Mouse (Mus musculus) hindbrain, embryonic 12.5 days (tissue): ENCODE measurements around the gene Aqp9. TPM values are rescaled to one million over a fixed set of nuclear protein-coding genes. Genes with fewer than 3 reads are reported as not detected.

ENCODE experiments used
- ATAC-seq: fragments of 200-750 bp; cut with Nextera tagmentation; 2 replicates; pipeline ENCODE4 v1.8.0; 2017; ENCODE audit warnings: moderate TSS enrichment; ENCODE audit not compliant: low FRiP score
- H3K27ac ChIP-seq: fragments of 300-500 bp; sonication (generic); 2 replicates; pipeline ENCODE4 v1.5.1; 2016; ENCODE audit warnings: mild to moderate bottlenecking
- H3K27me3 ChIP-seq: fragments of 300-500 bp; sonication (generic); 2 replicates; pipeline ENCODE4 v1.6.1; 2016; ENCODE audit warnings: mild to moderate bottlenecking
- H3K36me3 ChIP-seq: fragments of 300-500 bp; sonication (generic); 2 replicates; pipeline ENCODE4 v1.6.1; 2016; ENCODE audit warnings: mild to moderate bottlenecking
- H3K4me1 ChIP-seq: fragments of 300-500 bp; sonication (generic); 2 replicates; pipeline ENCODE4 v1.6.1; 2016
- H3K4me2 ChIP-seq: fragments of 300-500 bp; sonication (generic); replicated peaks from 2 replicates; pipeline ENCODE4 v1.6.1; 2016; ENCODE audit warnings: mild to moderate bottlenecking
- H3K4me3 ChIP-seq: fragments of 300-500 bp; sonication (generic); 2 replicates; pipeline ENCODE4 v1.5.1; 2016; ENCODE audit warnings: mild to moderate bottlenecking
- H3K9ac ChIP-seq: fragments of 300-500 bp; sonication (generic); 2 replicates; pipeline ENCODE4 v1.6.1; 2016; ENCODE audit warnings: mild to moderate bottlenecking, moderate library complexity
- H3K9me3 ChIP-seq: fragments of 300-500 bp; sonication (generic); replicated peaks from 2 replicates; pipeline ENCODE4 v1.6.1; 2016; ENCODE audit warnings: mild to moderate bottlenecking
- WGBS: fragments of 180-500 bp; shearing (Covaris S2); methylation state at CpG from one replicate; pipeline ENCODE4 v1.1.7; 2016; 5-methylcytosine and 5-hydroxymethylcytosine counted together
- polyA plus RNA-seq: library from polyadenylated mRNA; unstranded; fragments of >200 nt; fragmentation: Nextera tagmentation; extraction: Ambion mirVana; gene quantifications from 2 replicates; pipeline ENCODE4 v1.2.1, GENCODE M21; 2016

Aqp9 gene
- polyA plus RNA-seq, 1 experiment from 2014 or later, result not detected

GRCm38 (mm10) chr9:71113166-71113565 lies 55.3 kb downstream of the Aqp9 start:
- no peak for ATAC-seq
- H3K4me1 ChIP-seq, result no peaks in the 10 kb centered on the region
- H3K9me3 ChIP-seq, result no peaks in the 10 kb centered on the region
- no peaks in the 10 kb centered on the region for H3K36me3 ChIP-seq
- H3K9ac ChIP-seq, result no peak overlapping the region
- H3K4me2 ChIP-seq, result no peak overlapping the region
- H3K4me3 ChIP-seq, result no peak overlapping the region
- H3K27me3 ChIP-seq, result no peaks in the 10 kb centered on the region
- H3K27ac ChIP-seq, result no peak overlapping the region
- WGBS, result 84% methylated on average over 6 of the region's 6 CpGs

GRCm38 (mm10) chr9:71103521-71103920 lies 65.0 kb downstream of the Aqp9 start:
- no peaks in the 10 kb centered on the region for H3K36me3 ChIP-seq
- no peaks in the 10 kb centered on the region for H3K4me1 ChIP-seq
- no peak overlapping the region for H3K9ac ChIP-seq
- H3K9me3 ChIP-seq, result no peaks in the 10 kb centered on the region
- no peak overlapping the region for H3K4me2 ChIP-seq
- no peak for ATAC-seq
- no peaks in the 10 kb centered on the region for H3K27me3 ChIP-seq
- H3K4me3 ChIP-seq, result no peak overlapping the region
- no peak overlapping the region for H3K27ac ChIP-seq
- 89% methylated on average over 5 of the region's 5 CpGs for WGBS

DNA sequence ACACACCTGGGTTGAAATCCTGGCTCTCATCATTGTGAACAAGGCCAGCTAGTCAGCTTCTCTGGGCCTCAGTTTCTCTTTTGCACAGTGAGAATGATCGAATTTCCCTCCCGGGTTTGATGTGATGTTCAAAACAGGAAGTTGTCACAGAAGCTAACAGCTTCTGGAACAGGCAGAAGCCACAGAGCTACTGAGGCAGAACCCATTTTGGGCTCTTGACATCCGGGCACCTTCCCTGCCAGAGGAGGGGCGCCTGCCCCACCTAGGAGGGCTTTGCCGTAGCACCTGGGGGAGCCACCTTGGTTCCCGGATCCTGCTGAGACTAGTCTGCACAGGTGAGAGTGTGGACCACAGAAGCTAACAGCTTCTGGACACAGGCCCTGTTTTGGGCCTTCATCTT lies 74.4 kb downstream of the Aqp9 start:
- ATAC-seq, result no peak
- H3K4me2 ChIP-seq, result no peak overlapping the region
- no peak overlapping the region for H3K27ac ChIP-seq
- H3K9ac ChIP-seq, result no peak overlapping the region
- no peaks in the 10 kb centered on the region for H3K9me3 ChIP-seq
- 88% methylated on average over 6 of the region's 6 CpGs for WGBS
- H3K36me3 ChIP-seq, result no peaks in the 10 kb centered on the region
- H3K4me3 ChIP-seq, result no peak overlapping the region
- H3K4me1 ChIP-seq, result no peaks in the 10 kb centered on the region
- no peaks in the 10 kb centered on the region for H3K27me3 ChIP-seq

DNA sequence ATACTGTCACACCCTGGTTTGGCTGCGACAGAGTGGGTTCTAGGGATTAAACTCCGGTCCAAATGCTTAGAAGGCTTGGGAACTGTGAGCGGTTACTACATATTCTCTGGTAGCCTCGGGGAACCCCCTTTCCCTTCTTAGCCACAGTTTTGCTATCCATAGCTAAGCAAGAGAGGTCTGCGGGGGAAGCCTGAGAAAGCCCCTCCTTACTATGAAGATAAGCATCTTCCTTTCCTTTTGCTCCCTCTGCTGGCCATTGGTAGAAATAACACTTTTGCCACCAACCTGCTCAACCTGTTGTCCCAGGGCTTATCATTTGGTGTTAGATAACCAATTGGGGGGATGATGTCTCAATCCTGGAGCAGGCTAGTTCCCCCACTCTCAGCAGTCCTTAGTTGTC lies 76.4 kb downstream of the Aqp9 start:
- Histone ChIP-seq H3K4me1 (no peaks in the 10 kb centered on the region), H3K4me2 (no peak overlapping the region), H3K9me3 (no peaks in the 10 kb centered on the region), H3K36me3 (no peaks in the 10 kb centered on the region), H3K9ac (no peak overlapping the region), H3K27me3 (no peaks in the 10 kb centered on the region), H3K27ac (no peak overlapping the region), H3K4me3 (no peak overlapping the region)
- 74% methylated on average over 5 of the region's 5 CpGs for WGBS
- ATAC-seq, result no peak

GRCm38 (mm10) chr9:71079201-71079600 lies 89.3 kb downstream of the Aqp9 start:
- Histone ChIP-seq H3K27ac (no peak overlapping the region), H3K9ac (no peak overlapping the region), H3K36me3 (no peaks in the 10 kb centered on the region), H3K4me2 (no peak overlapping the region), H3K27me3 (no peaks in the 10 kb centered on the region), H3K4me1 (no peaks in the 10 kb centered on the region), H3K9me3 (no peaks in the 10 kb centered on the region), H3K4me3 (no peak overlapping the region)
- ATAC-seq, result no peak
- 68% methylated on average over 7 of the region's 7 CpGs for WGBS

- Histone ChIP-seq H3K36me3 (no peaks in the 10 kb centered on the region), H3K4me3 (no peak overlapping the region), H3K27me3 (no peaks in the 10 kb centered on the region), H3K9me3 (no peaks in the 10 kb centered on the region), H3K4me2 (no peak overlapping the region), H3K4me1 (no peaks in the 10 kb centered on the region), H3K9ac (no peak overlapping the region), H3K27ac (no peak overlapping the region)
- WGBS, result 88% methylated on average over 5 of the region's 5 CpGs
- ATAC-seq, result no peak
Measured at GRCm38 (mm10) chr9:71077251-71077825, 91.1 kb downstream of the Aqp9 start.

- no peaks in the 10 kb centered on the region for H3K9me3 ChIP-seq
- H3K4me2 ChIP-seq, result no peak overlapping the region
- no peaks in the 10 kb centered on the region for H3K4me1 ChIP-seq
- no peak overlapping the region for H3K27ac ChIP-seq
- no peaks in the 10 kb centered on the region for H3K36me3 ChIP-seq
- H3K4me3 ChIP-seq, result no peak overlapping the region
- no peak overlapping the region for H3K9ac ChIP-seq
- WGBS, result 84% methylated on average over 12 of the region's 12 CpGs
- H3K27me3 ChIP-seq, result no peaks in the 10 kb centered on the region
- no peak for ATAC-seq
Measured at GRCm38 (mm10) chr9:71076201-71076648, 92.3 kb downstream of the Aqp9 start.

- Histone ChIP-seq H3K36me3 (no peaks in the 10 kb centered on the region), H3K9ac (no peak overlapping the region)
Measured at GRCm38 (mm10) chr9:71073831-71074230, 94.7 kb downstream of the Aqp9 start.

GRCm38 (mm10) chr9:71073076-71073475 lies 95.4 kb downstream of the Aqp9 start:
- Histone ChIP-seq H3K4me2 (no peak overlapping the region), H3K4me1 (no peaks in the 10 kb centered on the region), H3K9ac (no peak overlapping the region), H3K9me3 (no peaks in the 10 kb centered on the region), H3K27me3 (no peaks in the 10 kb centered on the region), H3K4me3 (no peak overlapping the region), H3K27ac (no peak overlapping the region), H3K36me3 (no peaks in the 10 kb centered on the region)
- ATAC-seq, result no peak
- WGBS, result 52% methylated on average over 4 of the region's 4 CpGs

More at GRCm38 (mm10) chr9:71073831-71074230, 94.7 kb downstream of the Aqp9 start:
- 56% methylated on average over 4 of the region's 4 CpGs for WGBS
- no peaks in the 10 kb centered on the region for H3K4me1 ChIP-seq
- no peak for ATAC-seq
- H3K4me2 ChIP-seq, result no peak overlapping the region
- H3K9me3 ChIP-seq, result no peaks in the 10 kb centered on the region
- H3K27ac ChIP-seq, result no peak overlapping the region
- no peaks in the 10 kb centered on the region for H3K27me3 ChIP-seq
- no peak overlapping the region for H3K4me3 ChIP-seq

DNA sequence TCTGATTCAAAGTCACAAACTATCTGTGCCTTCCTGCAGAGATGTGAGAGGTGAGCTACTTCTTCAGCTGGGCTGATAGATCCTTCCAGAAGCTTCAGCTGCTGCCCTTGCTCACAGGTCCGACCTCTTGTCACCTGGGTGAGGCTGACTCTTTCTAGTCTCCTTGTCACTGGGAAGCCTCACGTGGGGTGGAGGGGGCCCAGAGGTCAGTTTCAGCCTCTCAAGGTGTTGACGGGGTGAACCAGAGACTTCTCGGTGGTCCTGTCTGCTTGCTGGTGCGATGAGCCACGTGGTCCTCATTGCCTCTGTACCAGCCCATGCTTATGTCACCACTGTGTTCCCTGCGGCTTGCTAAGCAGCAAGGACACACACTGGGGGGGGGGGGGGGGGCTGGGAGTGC lies 96.0 kb downstream of the Aqp9 start:
- ATAC-seq, result no peak
- no peak overlapping the region for H3K9ac ChIP-seq
- WGBS, result 65% methylated on average over 7 of the region's 7 CpGs
- no peak overlapping the region for H3K4me2 ChIP-seq
- H3K4me1 ChIP-seq, result no peaks in the 10 kb centered on the region
- H3K36me3 ChIP-seq, result no peaks in the 10 kb centered on the region
- no peak overlapping the region for H3K27ac ChIP-seq
- H3K4me3 ChIP-seq, result no peak overlapping the region
- H3K9me3 ChIP-seq, result no peaks in the 10 kb centered on the region
- H3K27me3 ChIP-seq, result no peaks in the 10 kb centered on the region

DNA sequence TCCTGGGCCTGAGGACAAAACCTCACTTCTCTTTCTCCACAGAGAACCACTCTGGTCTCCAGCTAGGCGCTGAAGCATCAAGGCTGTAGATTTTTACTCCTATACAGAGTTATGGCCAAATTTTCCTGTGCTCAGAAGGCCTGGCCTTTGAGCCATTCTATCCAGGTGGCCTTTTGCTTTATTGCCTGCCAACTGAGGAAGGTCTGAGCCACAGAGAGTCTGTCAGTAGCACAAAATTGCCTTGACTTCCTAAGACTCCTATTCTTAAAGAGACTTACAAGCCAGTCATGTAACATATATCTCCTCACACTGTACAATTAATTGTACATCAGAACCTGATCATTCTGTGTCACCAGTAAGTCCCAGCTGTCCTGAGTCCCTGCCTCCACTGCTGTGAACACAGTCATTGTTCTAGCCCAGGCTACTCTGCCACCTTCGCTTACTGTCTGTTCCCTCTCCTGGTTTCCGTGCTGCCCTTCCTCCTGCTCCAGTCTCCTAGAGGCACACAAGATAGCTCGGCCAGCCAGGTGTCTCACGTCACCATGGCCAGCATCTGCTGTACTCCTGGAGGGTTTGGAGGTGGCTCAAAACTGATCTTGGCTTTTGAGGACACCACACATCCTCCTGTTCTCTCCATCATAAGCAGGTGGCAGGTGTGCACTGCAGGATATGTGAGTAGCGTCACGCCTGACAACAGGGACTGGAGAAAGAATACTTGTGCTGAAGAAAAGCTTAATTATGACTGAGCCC lies 96.7 kb downstream of the Aqp9 start:
- no peaks in the 10 kb centered on the region for H3K36me3 ChIP-seq
- WGBS, result 82% methylated on average over 7 of the region's 7 CpGs
- H3K4me3 ChIP-seq, result no peak overlapping the region
- no peak for ATAC-seq
- no peak overlapping the region for H3K27ac ChIP-seq
- no peak overlapping the region for H3K4me2 ChIP-seq
- no peak overlapping the region for H3K9ac ChIP-seq
- no peaks in the 10 kb centered on the region for H3K9me3 ChIP-seq
- no peaks in the 10 kb centered on the region for H3K27me3 ChIP-seq
- H3K4me1 ChIP-seq, result no peaks in the 10 kb centered on the region

DNA sequence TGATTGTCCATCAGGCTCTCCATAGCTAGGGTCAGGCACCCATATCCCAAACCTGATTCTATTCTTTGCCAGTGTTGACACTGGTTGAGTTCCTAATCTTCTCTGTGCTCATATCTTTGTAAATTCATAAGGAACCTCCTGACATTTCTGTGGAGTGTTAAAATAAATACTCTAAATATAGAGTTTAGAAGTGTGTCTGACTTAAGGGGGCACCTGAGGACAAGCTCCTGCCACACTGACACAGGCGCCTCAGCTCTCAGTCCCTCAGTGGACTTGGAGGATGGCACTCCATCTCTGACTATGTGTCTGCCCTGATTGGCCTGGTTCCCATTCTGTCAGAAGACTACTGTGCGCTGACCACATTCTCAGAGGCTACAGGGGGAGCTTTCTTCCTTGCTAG lies 97.9 kb downstream of the Aqp9 start:
- 85% methylated on average over 2 of the region's 2 CpGs for whole genome bisulfite sequencing
- H3K4me3 ChIP-seq, result no peak overlapping the region
- no peak overlapping the region for H3K9ac ChIP-seq
- no peaks in the 10 kb centered on the region for H3K4me1 ChIP-seq
- no peak overlapping the region for H3K27ac ChIP-seq
- no peaks in the 10 kb centered on the region for H3K27me3 ChIP-seq
- no peak overlapping the region for H3K4me2 ChIP-seq
- ATAC-seq, result no peak
- H3K9me3 ChIP-seq, result no peaks in the 10 kb centered on the region
- no peaks in the 10 kb centered on the region for H3K36me3 ChIP-seq

DNA sequence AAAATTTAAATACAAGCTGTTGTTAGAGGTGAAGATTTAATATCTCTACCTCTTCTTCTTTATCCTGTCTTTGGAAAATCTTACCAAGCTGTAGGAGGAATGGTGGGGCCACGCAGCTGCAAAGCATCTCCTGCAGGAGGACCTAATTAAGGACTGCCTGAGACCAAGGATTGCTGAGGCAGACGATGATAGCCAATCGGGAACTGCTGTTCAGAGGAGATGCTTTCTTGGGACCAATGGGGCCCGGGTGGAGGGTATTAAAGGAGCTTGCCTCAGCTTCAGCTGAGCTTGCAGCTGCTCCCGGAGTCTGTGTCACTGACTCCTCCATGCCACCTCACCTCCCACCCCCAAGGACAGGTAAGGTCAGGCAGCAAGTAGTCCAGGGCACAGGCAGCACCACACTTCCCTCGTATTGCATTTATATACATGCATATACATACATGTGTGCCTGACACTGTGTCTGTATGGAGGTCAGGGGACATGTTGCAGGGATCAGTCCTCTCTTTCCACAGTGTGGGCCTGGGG lies 99.6 kb downstream of the Aqp9 start:
- no peaks in the 10 kb centered on the region for H3K27me3 ChIP-seq
- H3K4me2 ChIP-seq, result no peak overlapping the region
- peaks cover 5% of the 10 kb centered on the region; the same call in 1 of the 2 replicates for H3K4me1 ChIP-seq
- no peaks in the 10 kb centered on the region for H3K9me3 ChIP-seq
- no peak overlapping the region for H3K27ac ChIP-seq
- H3K36me3 ChIP-seq, result no peaks in the 10 kb centered on the region
- 52% methylated on average over 6 of the region's 6 CpGs for WGBS
- H3K4me3 ChIP-seq, result no peak overlapping the region
- ATAC-seq, result no peak
- no peak overlapping the region for H3K9ac ChIP-seq
